Mouse (Mus musculus): ENCODE data around the gene Nbr1. TPM values are rescaled to one million over a fixed set of nuclear protein-coding genes. Genes with fewer than 3 reads are reported as not detected.

Gene Nbr1
- 99.4 and 107 TPM in 2 replicates for polyA plus RNA-seq (2015; fragmentation: Nextera tagmentation; extraction: Ambion mirVana)

- H3K36me3 ChIP-seq: peaks cover 9% of the 10 kb centered on the region
- no peaks in the 10 kb centered on the region for H3K27me3 ChIP-seq
- H3K9me3 ChIP-seq: no peaks in the 10 kb centered on the region
- peak within 1 kb of the TSS; percentile 97 for H3K27ac ChIP-seq (replicated peaks)
- peak within 1 kb of the TSS; percentile 82 for H3K4me3 ChIP-seq
- H3K9ac ChIP-seq: peak within 1 kb of the TSS; percentile 87
- peak; percentile 84 for ATAC-seq (ENCODE audit: low read depth)
- H3K4me2 ChIP-seq: peak within 1 kb of the TSS; percentile 86
- H3K4me1 ChIP-seq (replicated peaks): peaks cover 44% of the 10 kb centered on the region
- under 1% methylated on average over 43 of the region's 43 CpGs for WGBS
Observed at GRCm38 (mm10) chr11:101551751-101552475, at the start of gene Nbr1, which contains the start of gene Brca1. TSS of gene Nbr1 (plus strand) at chr11:101552149. TSS of gene Brca1 (minus strand) at chr11:101551955.

- Histone ChIP-seq H3K27me3 (no peaks in the 10 kb centered on the region), H3K36me3 (no peaks in the 10 kb centered on the region), H3K9ac (no peak overlapping the region), H3K4me1 (replicated peaks) (no peaks in the 10 kb centered on the region), H3K9me3 (no peaks in the 10 kb centered on the region), H3K4me2 (no peak overlapping the region), H3K27ac (replicated peaks) (no peak overlapping the region), H3K4me3 (no peak overlapping the region)
- WGBS: 83% methylated on average over 5 of the region's 5 CpGs
- no peak for ATAC-seq (ENCODE audit: low read depth)
Observed at GRCm38 (mm10) chr11:101506269-101506780, 45.6 kb upstream of the Nbr1 start.

GRCm38 (mm10) chr11:101507090-101507489 is 44.9 kb upstream of the Nbr1 start:
- ATAC-seq (ENCODE audit: low read depth): no peak
- 92% methylated on average over 7 of the region's 7 CpGs for WGBS
- Histone ChIP-seq H3K9me3 (no peaks in the 10 kb centered on the region), H3K4me1 (replicated peaks) (no peaks in the 10 kb centered on the region), H3K4me3 (no peak overlapping the region), H3K9ac (no peak overlapping the region), H3K27ac (replicated peaks) (no peak overlapping the region), H3K4me2 (no peak overlapping the region), H3K36me3 (no peaks in the 10 kb centered on the region), H3K27me3 (no peaks in the 10 kb centered on the region)

- no peaks in the 10 kb centered on the region for H3K4me1 ChIP-seq (replicated peaks)
- ATAC-seq (ENCODE audit: low read depth): no peak
- WGBS: 86% methylated on average over 5 of the region's 5 CpGs
Observed at GRCm38 (mm10) chr11:101518937-101519336, 33.0 kb upstream of the Nbr1 start.

GRCm38 (mm10) chr11:101519364-101519763 is 32.6 kb upstream of the Nbr1 start:
- H3K4me1 ChIP-seq (replicated peaks): no peaks in the 10 kb centered on the region
- no peaks in the 10 kb centered on the region for H3K27me3 ChIP-seq
- H3K36me3 ChIP-seq: 0 out of 2 replicates have a peak, but pooled peaks cover 3% of the 10 kb centered on the region
- H3K27ac ChIP-seq (replicated peaks): no peak overlapping the region
- no peak overlapping the region for H3K9ac ChIP-seq
- WGBS: 88% methylated on average over 6 of the region's 6 CpGs
- ATAC-seq (ENCODE audit: low read depth): no peak
- no peaks in the 10 kb centered on the region for H3K9me3 ChIP-seq
- no peak overlapping the region for H3K4me2 ChIP-seq
- no peak overlapping the region for H3K4me3 ChIP-seq

More at GRCm38 (mm10) chr11:101518937-101519336, 33.0 kb upstream of the Nbr1 start:
- Histone ChIP-seq H3K9me3 (no peaks in the 10 kb centered on the region), H3K27ac (replicated peaks) (no peak overlapping the region), H3K36me3 (no peaks in the 10 kb centered on the region), H3K27me3 (no peaks in the 10 kb centered on the region), H3K9ac (no peak overlapping the region), H3K4me3 (no peak overlapping the region), H3K4me2 (no peak overlapping the region)

GRCm38 (mm10) chr11:101524446-101524845 is 27.5 kb upstream of the Nbr1 start:
- no peak overlapping the region for H3K27ac ChIP-seq (replicated peaks)
- 0 out of 2 replicates have a peak, but pooled peaks cover 10% of the 10 kb centered on the region for H3K36me3 ChIP-seq
- 95% methylated on average over 8 of the region's 8 CpGs for WGBS
- no peak for ATAC-seq (ENCODE audit: low read depth)
- H3K9me3 ChIP-seq: no peaks in the 10 kb centered on the region
- H3K4me2 ChIP-seq: no peak overlapping the region
- H3K9ac ChIP-seq: no peak overlapping the region
- no peaks in the 10 kb centered on the region for H3K27me3 ChIP-seq
- H3K4me1 ChIP-seq (replicated peaks): no peaks in the 10 kb centered on the region
- H3K4me3 ChIP-seq: no peak overlapping the region

GRCm38 (mm10) chr11:101525056-101525455 is 26.9 kb upstream of the Nbr1 start:
- ATAC-seq (ENCODE audit: low read depth): no peak
- Histone ChIP-seq H3K4me2 (no peak overlapping the region), H3K36me3 (0 out of 2 replicates have a peak, but pooled peaks cover 10% of the 10 kb centered on the region), H3K9me3 (no peaks in the 10 kb centered on the region), H3K27ac (replicated peaks) (no peak overlapping the region), H3K4me1 (replicated peaks) (no peaks in the 10 kb centered on the region), H3K4me3 (no peak overlapping the region), H3K27me3 (no peaks in the 10 kb centered on the region), H3K9ac (no peak overlapping the region)
- 89% methylated on average over 10 of the region's 10 CpGs for WGBS

GRCm38 (mm10) chr11:101525936-101526595 is 25.9 kb upstream of the Nbr1 start:
- ATAC-seq (ENCODE audit: low read depth): no peak
- H3K9me3 ChIP-seq: no peaks in the 10 kb centered on the region
- no peak overlapping the region for H3K4me3 ChIP-seq
- WGBS: 83% methylated on average over 9 of the region's 9 CpGs
- H3K36me3 ChIP-seq: 0 out of 2 replicates have a peak, but pooled peaks cover 10% of the 10 kb centered on the region
- H3K4me2 ChIP-seq: no peak overlapping the region
- H3K9ac ChIP-seq: no peak overlapping the region
- H3K4me1 ChIP-seq (replicated peaks): no peaks in the 10 kb centered on the region
- H3K27ac ChIP-seq (replicated peaks): no peak overlapping the region; the same call in 1 of the 2 replicates
- H3K27me3 ChIP-seq: no peaks in the 10 kb centered on the region

- 78% methylated on average over 4 of the region's 4 CpGs for WGBS
- H3K9me3 ChIP-seq: no peaks in the 10 kb centered on the region
- 0 out of 2 replicates have a peak, but pooled peaks cover 10% of the 10 kb centered on the region for H3K36me3 ChIP-seq
- H3K4me1 ChIP-seq (replicated peaks): no peaks in the 10 kb centered on the region
- ATAC-seq (ENCODE audit: low read depth): no peak
- H3K4me3 ChIP-seq: no peak overlapping the region
- no peak overlapping the region for H3K4me2 ChIP-seq
- H3K27ac ChIP-seq (replicated peaks): 0 out of 2 replicates have a peak overlapping the region, but pooled peaks have one; percentile 7
- H3K27me3 ChIP-seq: no peaks in the 10 kb centered on the region
- no peak overlapping the region for H3K9ac ChIP-seq
Observed at GRCm38 (mm10) chr11:101526686-101527085, 25.3 kb upstream of the Nbr1 start.

GRCm38 (mm10) chr11:101543533-101543932 is 8.4 kb upstream of the Nbr1 start:
- Histone ChIP-seq H3K27me3 (no peaks in the 10 kb centered on the region), H3K4me3 (no peak overlapping the region), H3K27ac (replicated peaks) (no peak overlapping the region), H3K4me1 (replicated peaks) (no peaks in the 10 kb centered on the region), H3K36me3 (no peaks in the 10 kb centered on the region), H3K4me2 (no peak overlapping the region), H3K9me3 (no peaks in the 10 kb centered on the region), H3K9ac (no peak overlapping the region)
- WGBS: 86% methylated on average over 9 of the region's 9 CpGs
- ATAC-seq (ENCODE audit: low read depth): no peak

- Histone ChIP-seq H3K4me2 (no peak overlapping the region), H3K9me3 (no peaks in the 10 kb centered on the region), H3K36me3 (no peaks in the 10 kb centered on the region), H3K27me3 (no peaks in the 10 kb centered on the region), H3K4me3 (no peak overlapping the region), H3K9ac (no peak overlapping the region), H3K27ac (replicated peaks) (no peak overlapping the region), H3K4me1 (replicated peaks) (no peaks in the 10 kb centered on the region)
- WGBS: 74% methylated on average over 1 of the region's 1 CpGs
- no peak for ATAC-seq (ENCODE audit: low read depth)
Observed at GRCm38 (mm10) chr11:101544132-101544531, 7.8 kb upstream of the Nbr1 start.

- ATAC-seq (ENCODE audit: low read depth): no peak
- Histone ChIP-seq H3K9ac (no peak overlapping the region), H3K4me1 (replicated peaks) (peaks cover 14% of the 10 kb centered on the region), H3K36me3 (no peaks in the 10 kb centered on the region), H3K27ac (replicated peaks) (no peak overlapping the region), H3K4me2 (no peak overlapping the region), H3K4me3 (no peak overlapping the region), H3K9me3 (no peaks in the 10 kb centered on the region), H3K27me3 (no peaks in the 10 kb centered on the region)
Observed at GRCm38 (mm10) chr11:101548526-101548925, 3.4 kb upstream of the Nbr1 start.

All from neural tube, embryonic 13.5 days (tissue).